In genomic region chr6:137472129-137472528, GRCm38 (mm10) we compare ENCODE assay signal across 16 mouse cellular contexts.
DNase-seq lines count a peak whose midpoint lies in the region; ATAC-seq lines count a peak whose summit lies in the region.
"Had no signal": no experiment of that assay in that cellular context is flagged by ENCODE, and none has a peak within 500 bp of the region (broad histone marks: within the 10 kb centered on the region; RNA-seq: fewer than 3 reads in every experiment).

No protein-coding gene starts in this region.

- peak; percentile 53 for ATAC-seq in hindbrain, embryonic 11.5 days (ENCODE audit: low FRiP score)
- peak; percentile 7; the same call in 1 of the 2 replicates for ATAC-seq in forebrain, embryonic 13.5 days
- ATAC-seq in hindbrain, embryonic 16.5 days: peak; percentile 61
- ATAC-seq in neural tube, embryonic 15.5 days (ENCODE audit: low FRiP score): peak; percentile 56

- H3K9ac ChIP-seq in hindbrain, embryonic 11.5 days (ENCODE audit: low read depth, low read length): no peak overlapping the region
- no peak overlapping the region for H3K9ac ChIP-seq in forebrain, embryonic 13.5 days
- no peak overlapping the region for H3K9ac ChIP-seq in hindbrain, embryonic 16.5 days (ENCODE audit: low read depth, low read length)
- H3K9ac ChIP-seq in neural tube, embryonic 15.5 days (replicated peaks): no peak overlapping the region

- no peak overlapping the region for H3K4me2 ChIP-seq in hindbrain, embryonic 11.5 days (replicated peaks; ENCODE audit: low read depth, low read length)
- H3K4me2 ChIP-seq in forebrain, embryonic 13.5 days: no peak overlapping the region
- H3K4me2 ChIP-seq in hindbrain, embryonic 16.5 days (ENCODE audit: low read length): no peak overlapping the region
- peak overlapping the region; percentile 22; the same call in 1 of the 2 replicates for H3K4me2 ChIP-seq in neural tube, embryonic 15.5 days
- H3K4me2 ChIP-seq: liver, embryonic 11.5 days had no signal

- H3K4me3 ChIP-seq in hindbrain, embryonic 11.5 days (ENCODE audit: low read depth, low read length): no peak overlapping the region
- H3K4me3 ChIP-seq in hindbrain, embryonic 10.5 days: no peak overlapping the region
- H3K4me3 ChIP-seq in forebrain, embryonic 13.5 days: no peak overlapping the region
- H3K4me3 ChIP-seq in hindbrain, embryonic 16.5 days (ENCODE audit: low read length): no peak overlapping the region
- no peak overlapping the region for H3K4me3 ChIP-seq in neural tube, embryonic 15.5 days (replicated peaks)
- H3K4me3 ChIP-seq: left cerebral cortex, adult 2 months had no signal

- no peaks in the 10 kb centered on the region for H3K9me3 ChIP-seq in hindbrain, embryonic 11.5 days (ENCODE audit: control insufficient read depth, low read length)
- peaks cover 16% of the 10 kb centered on the region; the same call in 1 of the 2 replicates for H3K9me3 ChIP-seq in hindbrain, embryonic 10.5 days
- H3K9me3 ChIP-seq in forebrain, embryonic 13.5 days (replicated peaks): peaks cover 11% of the 10 kb centered on the region
- 0 out of 2 replicates have a peak, but pooled peaks cover 4% of the 10 kb centered on the region for H3K9me3 ChIP-seq in hindbrain, embryonic 16.5 days (ENCODE audit: control insufficient read depth, low read length)
- no peaks in the 10 kb centered on the region for H3K9me3 ChIP-seq in neural tube, embryonic 15.5 days (replicated peaks)

- WGBS in hindbrain, embryonic 11.5 days: 71% methylated on average over 9 of the region's 9 CpGs
- 83% methylated on average over 9 of the region's 9 CpGs for WGBS in hindbrain, embryonic 10.5 days
- 43% methylated on average over 9 of the region's 9 CpGs for WGBS in forebrain, embryonic 13.5 days
- 41% methylated on average over 9 of the region's 9 CpGs for WGBS in hindbrain, embryonic 16.5 days
- 35% methylated on average over 9 of the region's 9 CpGs for WGBS in neural tube, embryonic 15.5 days

- no peak for DNase-seq in hindbrain, embryonic 11.5 days (ENCODE audit: low spot score)
- no peak for DNase-seq in hindbrain, embryonic 10.5 days (ENCODE audit: low spot score)
- no peak for DNase-seq in adrenal gland, postnatal 10 days
- no peak for DNase-seq in adrenal gland, postnatal 25 days
- DNase-seq: adrenal gland, adult 2 months; cerebellum, adult 18-20 months; embryo, embryonic 11 days; heart, adult 11 months; kidney, postnatal 36 days; lung, postnatal 10 days; right cerebral cortex, postnatal 25 days had no signal

- no peaks in the 10 kb centered on the region for H3K27me3 ChIP-seq in hindbrain, embryonic 11.5 days (ENCODE audit: control insufficient read depth, insufficient read depth, low read length)
- H3K27me3 ChIP-seq in hindbrain, embryonic 10.5 days (ENCODE audit: insufficient read depth, poor library complexity, severe bottlenecking): no peaks in the 10 kb centered on the region
- peaks cover 51% of the 10 kb centered on the region for H3K27me3 ChIP-seq in forebrain, embryonic 13.5 days
- no peaks in the 10 kb centered on the region for H3K27me3 ChIP-seq in hindbrain, embryonic 16.5 days (replicated peaks; ENCODE audit: control insufficient read depth, insufficient read depth, low read length)
- H3K27me3 ChIP-seq in neural tube, embryonic 15.5 days (replicated peaks): no peaks in the 10 kb centered on the region

- H3K4me1 ChIP-seq in hindbrain, embryonic 11.5 days (replicated peaks; ENCODE audit: control insufficient read depth, insufficient read depth, low read length): no peaks in the 10 kb centered on the region
- H3K4me1 ChIP-seq in hindbrain, embryonic 10.5 days (replicated peaks): 0 out of 2 replicates have a peak, but pooled peaks cover 8% of the 10 kb centered on the region
- H3K4me1 ChIP-seq in forebrain, embryonic 13.5 days: peaks cover 18% of the 10 kb centered on the region
- peaks cover 16% of the 10 kb centered on the region for H3K4me1 ChIP-seq in hindbrain, embryonic 16.5 days (ENCODE audit: control insufficient read depth, insufficient read depth, low read depth, low read length)
- peaks cover 21% of the 10 kb centered on the region for H3K4me1 ChIP-seq in neural tube, embryonic 15.5 days

- no peak overlapping the region for H3K27ac ChIP-seq in hindbrain, embryonic 11.5 days (ENCODE audit: low read depth, low read length)
- H3K27ac ChIP-seq in hindbrain, embryonic 10.5 days: no peak overlapping the region
- H3K27ac ChIP-seq in forebrain, embryonic 13.5 days: no peak overlapping the region
- H3K27ac ChIP-seq in hindbrain, embryonic 16.5 days (ENCODE audit: low read depth, low read length): peak overlapping the region; percentile 67
- peak overlapping the region; percentile 74 for H3K27ac ChIP-seq in neural tube, embryonic 15.5 days (replicated peaks)
- H3K27ac ChIP-seq: left cerebral cortex, adult 2 months had no signal

- H3K36me3 ChIP-seq in hindbrain, embryonic 11.5 days (ENCODE audit: control insufficient read depth, insufficient read depth, low read length): no peaks in the 10 kb centered on the region
- 0 out of 2 replicates have a peak, but pooled peaks cover 5% of the 10 kb centered on the region for H3K36me3 ChIP-seq in hindbrain, embryonic 10.5 days
- no peaks in the 10 kb centered on the region for H3K36me3 ChIP-seq in forebrain, embryonic 13.5 days (ENCODE audit: poor library complexity, severe bottlenecking)
- H3K36me3 ChIP-seq in hindbrain, embryonic 16.5 days (ENCODE audit: control insufficient read depth, insufficient read depth, low read length): no peaks in the 10 kb centered on the region
- no peaks in the 10 kb centered on the region for H3K36me3 ChIP-seq in neural tube, embryonic 15.5 days

Comparison
In these comparisons a context has a peak if more than half of its experiments do, and no peak if none do; other contexts are left out.
1. H3K27ac ChIP-seq: peak in hindbrain, embryonic 16.5 days (single experiment) and neural tube, embryonic 15.5 days (single experiment); none in hindbrain, embryonic 11.5 days (single experiment), hindbrain, embryonic 10.5 days (single experiment) and forebrain, embryonic 13.5 days (single experiment).
2. ATAC-seq: peak in every context shown above with its lines; median percentile 61 in hindbrain, embryonic 16.5 days; 56 in neural tube, embryonic 15.5 days; 53 in hindbrain, embryonic 11.5 days; 7 in forebrain, embryonic 13.5 days.